Mouse (Mus musculus) heart, embryonic 11.5 days (tissue): ENCODE measurements around the gene Cd2. TPM values are rescaled to one million over a fixed set of nuclear protein-coding genes. Genes with fewer than 3 reads are reported as not detected.
A peak's percentile ranks its signal among the peaks of the same experiment; 100 is the strongest.

Experiments
- ATAC-seq: fragments of 200-750 bp; cut with Nextera tagmentation; replicated peaks from 2 replicates; pipeline ENCODE4 v1.8.0; 2017; ENCODE audit warnings: moderate library complexity; ENCODE audit not compliant: insufficient number of reproducible peaks, low FRiP score, low TSS enrichment
- H3K27ac ChIP-seq: fragments of 300-500 bp; sonication (generic); 2 replicates; pipeline ENCODE4 v1.5.1; 2014; ENCODE audit warnings: mild to moderate bottlenecking, low read depth, low read length
- H3K27me3 ChIP-seq: fragments of 300-500 bp; sonication (generic); 2 replicates; pipeline ENCODE4 v1.6.1; 2014; ENCODE audit warnings: mild to moderate bottlenecking, low read length, mixed read lengths; ENCODE audit not compliant: control insufficient read depth, insufficient read depth
- H3K36me3 ChIP-seq: fragments of 300-500 bp; sonication (generic); 2 replicates; pipeline ENCODE4 v1.6.1; 2014; ENCODE audit warnings: mild to moderate bottlenecking, low read length, moderate library complexity, mixed read lengths; ENCODE audit not compliant: control insufficient read depth, insufficient read depth
- H3K4me1 ChIP-seq: fragments of 300-500 bp; sonication (generic); 2 replicates; pipeline ENCODE4 v1.6.1; 2014; ENCODE audit warnings: low read length; ENCODE audit not compliant: control insufficient read depth, insufficient read depth
- H3K4me2 ChIP-seq: fragments of 300-500 bp; sonication (generic); 2 replicates; pipeline ENCODE4 v1.6.1; 2014; ENCODE audit warnings: mild to moderate bottlenecking, moderate library complexity
- H3K4me3 ChIP-seq: fragments of 300-500 bp; sonication (generic); 2 replicates; pipeline ENCODE4 v1.5.1; 2014; ENCODE audit warnings: low read depth, low read length
- H3K9ac ChIP-seq: fragments of 300-500 bp; sonication (generic); 2 replicates; pipeline ENCODE4 v1.6.1; 2014; ENCODE audit warnings: mild to moderate bottlenecking, low read depth, low read length, moderate library complexity
- H3K9me3 ChIP-seq: fragments of 300-500 bp; sonication (generic); replicated peaks from 2 replicates; pipeline ENCODE4 v1.6.1; 2016; ENCODE audit warnings: low read length; ENCODE audit not compliant: control insufficient read depth
- WGBS: fragments of 180-500 bp; shearing (Covaris S2); extraction: QIAGEN DNeasy Blood & Tissue Kit; methylation state at CpG from one replicate; pipeline ENCODE4 v1.1.7; 2014; ENCODE audit not compliant: insufficient replicate concordance; 5-methylcytosine and 5-hydroxymethylcytosine counted together
- polyA plus RNA-seq: library from polyadenylated mRNA; unstranded; fragments of >200 nt; fragmentation: Nextera tagmentation; extraction: Ambion mirVana; gene quantifications from 2 replicates; pipeline ENCODE4 v1.2.1, GENCODE M21; 2014

Gene Cd2
- polyA plus RNA-seq, 1 experiment from 2014 or later, result 0.20 TPM

GRCm38 (mm10) chr3:101313266-101314051 is 25.7 kb upstream of the Cd2 start:
- Histone ChIP-seq H3K27ac (no peak overlapping the region), H3K4me1 (0 out of 2 replicates have a peak, but pooled peaks cover 5% of the 10 kb centered on the region), H3K9me3 (no peaks in the 10 kb centered on the region), H3K4me2 (no peak overlapping the region), H3K4me3 (no peak overlapping the region), H3K36me3 (no peaks in the 10 kb centered on the region), H3K9ac (no peak overlapping the region), H3K27me3 (no peaks in the 10 kb centered on the region)
- ATAC-seq, result no peak
- WGBS, result 79% methylated on average over 8 of the region's 8 CpGs

DNA sequence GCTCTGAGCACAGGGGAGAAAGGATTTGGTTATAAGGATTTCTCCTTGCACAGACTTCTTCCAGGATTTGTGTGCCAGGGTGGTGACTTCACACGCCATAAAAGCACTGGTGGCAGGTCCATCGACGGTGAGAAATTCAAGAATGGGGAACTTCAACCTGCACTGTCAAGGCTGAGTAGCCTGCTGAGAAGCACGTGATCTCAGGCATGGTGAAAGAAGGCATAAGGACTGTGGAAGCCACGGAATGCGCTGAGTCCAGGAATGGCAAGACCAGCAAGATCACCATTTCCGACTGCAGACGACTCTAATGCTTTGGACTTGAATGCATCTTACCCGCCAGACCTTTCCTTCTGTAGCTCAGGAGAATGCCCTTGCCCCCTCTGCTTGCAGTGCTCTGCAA is 23.2 kb upstream of the Cd2 start:
- no peak overlapping the region for H3K9ac ChIP-seq
- H3K4me2 ChIP-seq, result no peak overlapping the region
- WGBS, result 50% methylated on average over 9 of the region's 9 CpGs
- no peaks in the 10 kb centered on the region for H3K27me3 ChIP-seq
- H3K4me3 ChIP-seq, result no peak overlapping the region
- 0 out of 2 replicates have a peak, but pooled peaks cover 5% of the 10 kb centered on the region for H3K4me1 ChIP-seq
- H3K36me3 ChIP-seq, result no peaks in the 10 kb centered on the region
- no peak overlapping the region for H3K27ac ChIP-seq
- H3K9me3 ChIP-seq, result no peaks in the 10 kb centered on the region
- ATAC-seq, result no peak

GRCm38 (mm10) chr3:101309626-101310025 is 21.9 kb upstream of the Cd2 start:
- 81% methylated on average over 3 of the region's 3 CpGs for WGBS
- ATAC-seq, result no peak

DNA sequence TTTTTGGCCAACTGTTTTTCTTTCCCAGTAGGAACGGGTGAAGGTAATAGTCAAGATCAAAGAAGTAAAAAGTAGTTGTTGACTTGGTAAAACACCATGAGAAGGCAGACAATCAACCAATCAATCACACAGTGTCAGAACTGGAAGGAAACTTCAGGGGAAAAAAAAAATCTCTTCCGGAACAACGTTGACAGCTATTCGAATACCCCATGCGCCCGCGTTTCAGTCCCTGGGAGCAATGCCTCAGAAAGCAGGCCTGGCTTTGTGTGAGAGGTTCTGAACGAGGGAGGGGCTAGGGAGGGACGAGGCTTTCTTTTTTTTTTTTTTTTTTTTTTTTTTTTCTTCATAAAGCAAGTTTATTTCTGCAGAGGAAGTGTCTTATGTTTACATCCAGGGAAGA is 18.4 kb upstream of the Cd2 start:
- no peak overlapping the region for H3K27ac ChIP-seq
- H3K9ac ChIP-seq, result no peak overlapping the region
- no peaks in the 10 kb centered on the region for H3K36me3 ChIP-seq
- H3K9me3 ChIP-seq, result no peaks in the 10 kb centered on the region
- no peak for ATAC-seq
- 0 out of 2 replicates have a peak, but pooled peaks cover 8% of the 10 kb centered on the region for H3K4me1 ChIP-seq
- WGBS, result 62% methylated on average over 9 of the region's 9 CpGs
- H3K4me3 ChIP-seq, result no peak overlapping the region
- peaks cover 3% of the 10 kb centered on the region; the same call in 1 of the 2 replicates for H3K27me3 ChIP-seq
- no peak overlapping the region for H3K4me2 ChIP-seq

More at GRCm38 (mm10) chr3:101309626-101310025, 21.9 kb upstream of the Cd2 start:
- H3K4me1 ChIP-seq, result 0 out of 2 replicates have a peak, but pooled peaks cover 5% of the 10 kb centered on the region
- H3K36me3 ChIP-seq, result no peaks in the 10 kb centered on the region
- H3K27ac ChIP-seq, result no peak overlapping the region
- H3K9me3 ChIP-seq, result no peaks in the 10 kb centered on the region
- H3K9ac ChIP-seq, result no peak overlapping the region
- H3K27me3 ChIP-seq, result no peaks in the 10 kb centered on the region
- H3K4me2 ChIP-seq, result no peak overlapping the region
- H3K4me3 ChIP-seq, result no peak overlapping the region

DNA sequence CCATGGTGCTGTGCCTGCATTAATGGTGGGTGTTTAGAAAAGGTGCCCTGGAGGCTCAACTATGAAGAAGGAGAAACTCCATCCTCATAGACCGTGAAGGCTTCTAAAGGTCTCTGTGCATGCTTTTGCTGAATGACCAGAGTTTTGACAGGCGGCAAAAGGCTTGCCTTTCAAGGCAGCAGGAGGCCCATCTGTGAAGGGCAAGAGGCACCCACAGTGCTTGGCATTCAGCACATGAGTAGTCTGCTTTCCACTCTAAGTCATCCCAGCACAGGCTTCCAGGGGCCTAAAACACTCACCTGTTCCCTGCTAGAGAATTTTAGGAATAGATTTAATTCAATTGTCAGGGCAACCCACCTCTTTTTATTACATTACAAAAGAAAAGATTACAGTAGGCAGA is 17.3 kb upstream of the Cd2 start:
- WGBS, result 78% methylated on average over 2 of the region's 2 CpGs
- Histone ChIP-seq H3K27ac (no peak overlapping the region), H3K9ac (no peak overlapping the region), H3K4me2 (no peak overlapping the region), H3K27me3 (peaks cover 3% of the 10 kb centered on the region; the same call in 1 of the 2 replicates), H3K9me3 (no peaks in the 10 kb centered on the region), H3K4me1 (peaks cover 12% of the 10 kb centered on the region; the same call in 1 of the 2 replicates), H3K36me3 (no peaks in the 10 kb centered on the region), H3K4me3 (no peak overlapping the region)
- no peak for ATAC-seq

DNA sequence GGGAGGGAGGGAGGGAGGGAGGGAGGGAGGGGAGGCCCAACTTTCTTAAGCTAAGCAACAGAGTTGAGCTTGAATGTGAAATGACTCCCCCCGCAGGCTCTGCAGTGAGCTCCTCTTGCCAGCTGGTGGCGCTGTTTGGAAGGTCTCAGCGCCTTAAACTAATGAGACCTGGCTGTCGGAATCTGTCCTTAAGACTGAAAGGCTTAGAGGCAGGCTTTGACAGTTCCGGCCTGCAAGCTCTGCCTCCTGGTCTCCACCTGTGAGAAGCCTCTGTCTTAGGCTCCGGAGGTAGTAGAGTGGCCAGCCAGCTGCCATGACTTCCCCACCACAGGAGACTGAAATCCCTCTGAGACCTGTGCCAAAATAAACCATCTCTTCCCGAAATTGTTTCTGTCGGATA is 16.4 kb upstream of the Cd2 start:
- no peak overlapping the region for H3K27ac ChIP-seq
- no peaks in the 10 kb centered on the region for H3K36me3 ChIP-seq
- H3K4me1 ChIP-seq, result peaks cover 14% of the 10 kb centered on the region; the same call in 1 of the 2 replicates
- H3K4me3 ChIP-seq, result no peak overlapping the region
- no peak for ATAC-seq
- H3K9me3 ChIP-seq, result no peaks in the 10 kb centered on the region
- WGBS, result 20% methylated on average over 8 of the region's 8 CpGs
- H3K9ac ChIP-seq, result no peak overlapping the region
- peaks cover 3% of the 10 kb centered on the region; the same call in 1 of the 2 replicates for H3K27me3 ChIP-seq
- H3K4me2 ChIP-seq, result no peak overlapping the region

DNA sequence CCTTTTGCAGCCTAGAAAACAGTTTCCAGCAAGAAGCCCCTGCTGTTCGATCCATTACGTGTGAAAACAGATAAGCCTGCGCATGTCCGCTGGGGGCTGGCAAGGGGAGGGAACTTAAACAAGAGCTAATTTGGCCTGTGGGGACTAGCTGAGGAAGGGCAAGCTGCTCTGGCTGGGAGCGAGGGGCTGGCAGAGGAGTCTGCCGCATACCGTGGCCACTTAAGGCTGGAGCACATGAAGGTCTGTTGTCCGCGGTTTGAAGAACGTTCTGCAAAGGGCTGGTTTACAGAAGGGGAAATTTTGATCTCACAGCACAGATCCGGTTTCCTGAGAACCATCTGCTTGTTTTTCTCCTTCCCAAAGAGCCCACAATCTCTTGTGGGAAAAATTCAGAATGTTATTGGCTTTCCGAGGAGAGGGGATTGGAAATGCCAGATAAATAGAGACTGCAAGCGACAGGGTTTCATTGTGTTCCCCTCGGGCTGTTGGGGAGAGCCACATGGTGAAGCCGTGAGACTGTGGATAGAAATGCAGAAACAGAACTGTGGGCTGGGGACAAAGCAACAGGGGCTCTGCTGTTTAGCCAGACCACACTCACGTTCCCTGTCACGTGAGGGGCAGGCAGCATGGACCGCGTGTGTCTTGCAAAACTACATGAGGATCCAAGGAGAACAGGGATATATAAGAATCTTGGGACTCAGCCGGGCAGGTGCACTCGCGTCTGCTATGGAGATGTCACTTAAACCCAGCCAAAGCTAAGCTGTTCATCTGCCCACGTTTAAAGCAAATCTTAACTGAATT is 12.7 kb upstream of the Cd2 start:
- Histone ChIP-seq H3K27me3 (peaks cover 3% of the 10 kb centered on the region; the same call in 1 of the 2 replicates), H3K4me2 (peak overlapping the region; percentile 61), H3K9me3 (no peaks in the 10 kb centered on the region), H3K9ac (peak overlapping the region; percentile 62), H3K36me3 (no peaks in the 10 kb centered on the region), H3K27ac (peak overlapping the region; percentile 22; the same call in 1 of the 2 replicates), H3K4me1 (peaks cover 14% of the 10 kb centered on the region; the same call in 1 of the 2 replicates), H3K4me3 (peak overlapping the region; percentile 17; the same call in 1 of the 2 replicates)
- 23% methylated on average over 23 of the region's 23 CpGs for WGBS
- no peak for ATAC-seq

- no peaks in the 10 kb centered on the region for H3K9me3 ChIP-seq
- peaks cover 3% of the 10 kb centered on the region; the same call in 1 of the 2 replicates for H3K27me3 ChIP-seq
- WGBS, result 77% methylated on average over 6 of the region's 6 CpGs
- no peak overlapping the region for H3K9ac ChIP-seq
- no peak overlapping the region for H3K4me3 ChIP-seq
- ATAC-seq, result no peak
- no peak overlapping the region for H3K27ac ChIP-seq
- no peaks in the 10 kb centered on the region for H3K36me3 ChIP-seq
- peaks cover 18% of the 10 kb centered on the region; the same call in 1 of the 2 replicates for H3K4me1 ChIP-seq
- no peak overlapping the region for H3K4me2 ChIP-seq
Observed at GRCm38 (mm10) chr3:101299591-101299990, 11.9 kb upstream of the Cd2 start.
